Mouse (Mus musculus): ENCODE measurements around the gene Spink4. TPM values are rescaled to one million over a fixed set of nuclear protein-coding genes. Genes with fewer than 3 reads are reported as not detected.

Gene Spink4
- polyA plus RNA-seq, 1 experiment from 2014 or later, result not detected

DNA sequence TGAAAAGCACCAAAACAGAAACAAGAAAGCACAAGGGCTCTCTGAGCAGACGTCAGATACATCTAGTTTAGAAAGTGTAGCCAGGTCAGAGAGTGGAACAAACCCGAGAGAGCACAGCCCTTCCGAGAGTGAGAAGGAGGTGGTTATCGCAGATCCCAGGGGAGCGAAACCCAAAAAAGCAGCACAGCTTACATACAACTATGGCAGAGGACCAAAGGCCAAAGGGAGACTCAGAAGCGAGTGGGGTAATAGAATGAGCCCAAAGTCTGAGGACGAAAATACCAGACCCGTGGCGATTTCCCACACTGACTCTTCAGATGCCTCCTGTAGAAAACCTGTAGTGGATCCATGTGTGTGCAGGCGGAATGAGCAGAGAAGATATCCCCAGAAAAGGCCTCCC lies 56.8 kb downstream of the Spink4 start:
- no peaks in the 10 kb centered on the region for H3K9me3 ChIP-seq (replicated peaks)
- H3K36me3 ChIP-seq, result peaks cover 62% of the 10 kb centered on the region
- DNase-seq (ENCODE audit: low spot score), result no peak
- 92% methylated on average over 10 of the region's 10 CpGs for WGBS
- no peak overlapping the region for H3K4me3 ChIP-seq
- H3K27me3 ChIP-seq (ENCODE audit: low read depth, poor library complexity, severe bottlenecking), result no peaks in the 10 kb centered on the region
- H3K27ac ChIP-seq (replicated peaks), result no peak overlapping the region
- peaks cover 12% of the 10 kb centered on the region for H3K4me1 ChIP-seq

DNA sequence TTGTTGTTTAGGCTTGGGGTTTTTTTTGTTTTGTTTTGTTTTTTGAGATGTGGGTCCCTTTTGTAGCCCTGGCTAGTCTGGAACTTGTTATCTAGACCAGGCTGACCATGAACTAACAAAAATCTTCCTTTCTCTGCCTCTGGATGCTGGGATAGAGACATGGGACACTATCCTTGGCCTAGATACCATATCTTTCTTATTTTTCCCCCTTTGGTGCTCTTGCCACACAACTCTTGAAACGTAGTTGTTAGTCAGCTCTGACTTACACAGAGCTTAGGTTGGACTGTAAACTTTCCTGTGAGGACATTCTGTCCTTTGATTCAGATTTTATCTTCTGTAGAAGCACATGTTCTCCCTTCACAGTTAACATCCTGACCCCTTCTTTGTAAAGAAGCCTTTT lies 59.6 kb downstream of the Spink4 start:
- no peak for DNase-seq (ENCODE audit: low spot score)
- Histone ChIP-seq H3K4me1 (no peaks in the 10 kb centered on the region), H3K27ac (replicated peaks) (no peak overlapping the region), H3K4me3 (no peak overlapping the region), H3K27me3 (ENCODE audit: low read depth, poor library complexity, severe bottlenecking) (no peaks in the 10 kb centered on the region), H3K9me3 (replicated peaks) (no peaks in the 10 kb centered on the region), H3K36me3 (peaks cover 87% of the 10 kb centered on the region)
- 95% methylated on average over 1 of the region's 1 CpGs for WGBS

Other genes with a start within 250 kb of the Spink4 start
- 37.8 and 49.9 TPM in 2 replicates for gene Aptx, start 216.9 kb upstream of the Spink4 start, polyA plus RNA-seq (2016; fragmentation: Nextera tagmentation; extraction: Ambion mirVana)
- 617 and 620 TPM in 2 replicates for gene Dnaja1, start 197.9 kb upstream of the Spink4 start, polyA plus RNA-seq (2016; fragmentation: Nextera tagmentation; extraction: Ambion mirVana)
- 197 and 199 TPM in 2 replicates for gene Smu1, start 162.1 kb upstream of the Spink4 start, polyA plus RNA-seq (2016; fragmentation: Nextera tagmentation; extraction: Ambion mirVana)
- 18.3 and 18.4 TPM in 2 replicates for gene B4galt1, start 66.0 kb upstream of the Spink4 start, polyA plus RNA-seq (2016; fragmentation: Nextera tagmentation; extraction: Ambion mirVana)
- gene Bag1, start 28.2 kb downstream of the Spink4 start, polyA plus RNA-seq (2016; fragmentation: Nextera tagmentation; extraction: Ambion mirVana), result 189 and 193 TPM in 2 replicates
- gene Chmp5, start 28.4 kb downstream of the Spink4 start, polyA plus RNA-seq (2016; fragmentation: Nextera tagmentation; extraction: Ambion mirVana), result 99.4 and 118 TPM in 2 replicates
- gene Nfx1, start 50.9 kb downstream of the Spink4 start, polyA plus RNA-seq (2016; fragmentation: Nextera tagmentation; extraction: Ambion mirVana), result 94.8 and 98.4 TPM in 2 replicates
- 0.10 TPM in 1 of 2 replicates, not detected in the other for gene Aqp7, start 128.1 kb downstream of the Spink4 start, polyA plus RNA-seq (2016; fragmentation: Nextera tagmentation; extraction: Ambion mirVana)
- gene Aqp3, start 178.1 kb downstream of the Spink4 start, polyA plus RNA-seq (2016; fragmentation: Nextera tagmentation; extraction: Ambion mirVana), result 2.5 and 5.0 TPM in 2 replicates
- gene Nol6, start 204.4 kb downstream of the Spink4 start, polyA plus RNA-seq (2016; fragmentation: Nextera tagmentation; extraction: Ambion mirVana), result 28.8 and 31.6 TPM in 2 replicates
- 81.8 and 92.9 TPM in 2 replicates for gene Ube2r2, start 215.7 kb downstream of the Spink4 start, polyA plus RNA-seq (2016; fragmentation: Nextera tagmentation; extraction: Ambion mirVana)